Mouse (Mus musculus) cerebellum, postnatal 36 days (tissue): ENCODE measurements at regions not wholly inside any gene's neighbourhood (a gene's known extent, or its start where the extent isn't known, plus 50 kb on each side); places are given as distances from the start of the nearest gene placed in this dataset.

ENCODE experiments used
- DNase-seq, 2 experiments: peaks; one replicate each; pipeline ENCODE4 v3.0.0; 2021 to 2022; ENCODE audit warnings: mixed read lengths in 2 of 2

- DNase-seq = no peak
Observed at GRCm38 (mm10) chr12:67471666-67472065, 249.3 kb upstream of the Mdga2 start.

GRCm38 (mm10) chr12:67471001-67471400, 248.7 kb upstream of the Mdga2 start:
- DNase-seq = peak; percentile 1 to 3

DNA sequence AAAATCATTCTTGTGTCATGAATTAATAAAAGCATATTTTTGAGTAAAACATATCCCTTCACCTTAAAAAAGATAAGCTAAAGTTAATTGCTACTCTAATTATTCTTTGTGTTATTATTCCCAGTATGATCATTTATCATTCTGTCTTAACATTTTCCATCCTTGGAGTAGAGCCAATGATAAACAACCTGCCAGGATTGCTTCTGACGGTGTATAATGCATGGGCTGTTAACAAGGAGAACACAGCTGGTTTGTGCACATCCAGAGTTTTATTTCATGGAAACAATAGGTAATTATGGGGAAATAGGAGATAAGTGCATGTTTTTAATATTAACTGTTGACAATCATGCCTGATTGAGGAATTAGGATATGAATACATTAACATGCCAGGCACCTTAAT, 226.8 kb upstream of the Mdga2 start:
- no peak for DNase-seq

GRCm38 (mm10) chr12:67430318-67430950, 208.1 kb upstream of the Mdga2 start:
- peak; percentile 8 to 22 for DNase-seq

DNA sequence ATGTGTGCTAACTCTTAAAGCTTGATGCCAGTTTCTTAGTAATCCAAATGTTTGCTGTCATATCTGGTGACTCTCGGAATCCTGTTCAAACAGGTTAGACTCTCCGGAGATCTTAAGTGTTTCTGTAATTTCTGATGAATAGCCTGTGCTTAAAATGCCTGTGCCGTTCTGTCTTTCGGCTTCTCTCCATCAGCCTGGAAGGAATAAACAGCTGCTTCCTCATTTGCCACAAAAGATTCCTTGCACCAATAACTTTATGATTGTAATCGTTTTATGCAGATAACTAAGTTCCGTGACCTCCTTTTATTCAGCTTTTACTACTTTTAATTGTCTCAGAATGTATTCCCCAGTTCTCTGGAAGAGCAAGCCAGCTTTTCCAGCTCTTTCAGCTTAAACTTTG, 204.5 kb upstream of the Mdga2 start:
- DNase-seq = no peak

GRCm38 (mm10) chr12:67399537-67399936, 177.2 kb upstream of the Mdga2 start:
- DNase-seq = no peak

DNA sequence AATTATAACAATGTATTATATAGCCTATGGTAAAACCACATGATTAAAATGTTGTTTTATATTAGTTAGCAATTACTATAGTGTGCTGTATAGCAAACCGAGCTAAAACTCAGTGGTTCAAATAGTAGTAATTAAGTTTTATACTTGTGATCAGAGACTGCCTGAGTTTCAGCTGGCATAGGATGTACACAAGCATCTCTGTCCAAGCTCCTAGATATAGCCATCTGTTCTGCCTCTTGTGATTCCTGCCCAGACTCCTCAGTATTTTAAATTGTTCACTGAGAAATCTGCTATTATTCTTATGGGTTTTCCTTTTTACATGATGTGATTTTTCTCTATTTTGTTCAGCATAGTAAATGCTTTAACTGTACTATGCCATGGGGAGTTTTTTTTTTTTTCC, 152.2 kb upstream of the Mdga2 start:
- DNase-seq = no peak

DNA sequence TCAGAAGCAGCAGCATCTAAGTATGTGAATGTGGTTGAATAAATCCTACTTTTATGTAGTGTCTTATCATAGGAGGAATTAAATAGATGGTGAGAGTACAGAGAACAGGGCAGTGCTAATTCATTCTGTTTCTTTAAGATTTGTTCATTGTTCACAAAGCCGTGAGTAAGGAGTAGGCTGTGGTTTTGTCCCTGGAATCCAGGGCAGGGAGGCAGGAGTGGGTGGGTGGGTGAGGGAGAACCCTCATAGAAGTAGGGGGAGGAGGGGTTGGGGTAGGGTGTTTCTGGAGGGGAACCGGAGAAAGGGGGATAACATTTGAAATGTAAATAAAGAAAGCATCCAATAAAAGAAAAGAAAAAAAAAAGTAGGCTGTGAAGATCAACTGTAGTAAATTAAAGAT, 126.2 kb upstream of the Mdga2 start:
- DNase-seq = no peak

DNA sequence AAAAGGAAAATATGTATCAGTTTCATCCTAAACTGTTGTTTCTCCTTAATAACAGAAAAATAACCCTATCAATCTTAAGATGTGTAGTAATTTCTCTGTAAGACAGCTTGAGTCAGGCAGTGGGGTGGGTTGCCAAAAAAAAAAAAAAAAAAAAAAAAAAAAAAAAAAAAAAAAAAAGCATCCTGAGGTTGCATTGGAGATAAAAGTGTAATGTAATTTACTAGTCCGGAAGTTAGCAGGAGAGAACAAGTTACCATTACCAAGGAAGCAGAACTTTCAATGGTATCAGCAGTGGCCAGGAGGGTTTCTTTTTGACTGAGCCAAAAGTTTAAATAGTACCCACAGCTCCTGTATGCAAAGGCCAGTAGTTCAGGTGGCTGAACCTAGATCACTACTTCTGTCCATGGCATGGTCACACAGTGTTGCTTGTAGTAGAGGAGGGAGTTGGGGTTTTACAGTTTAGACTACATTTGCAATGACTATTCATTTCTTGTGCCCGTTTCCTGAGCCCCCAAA, 110.2 kb upstream of the Mdga2 start:
- no peak for DNase-seq

DNA sequence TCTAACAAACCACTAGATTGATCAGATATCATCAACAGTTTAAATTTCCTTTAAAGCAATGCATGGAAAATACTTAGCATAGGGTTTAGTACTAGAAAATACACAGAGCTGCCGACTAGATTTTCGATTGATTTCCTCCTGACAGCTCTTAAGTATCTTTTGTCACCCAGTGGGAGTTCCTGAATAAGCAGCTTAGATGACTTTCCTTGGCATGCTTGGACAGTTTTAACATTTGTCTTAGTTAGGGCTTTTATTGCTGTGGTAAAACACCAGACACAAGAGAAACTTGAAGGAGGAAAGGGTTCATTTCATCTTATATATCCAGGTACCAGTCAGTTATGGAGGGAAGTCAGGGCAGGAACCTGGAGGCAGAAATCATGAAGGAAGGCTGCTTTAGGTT, 104.0 kb upstream of the Mdga2 start:
- DNase-seq = no peak

DNA sequence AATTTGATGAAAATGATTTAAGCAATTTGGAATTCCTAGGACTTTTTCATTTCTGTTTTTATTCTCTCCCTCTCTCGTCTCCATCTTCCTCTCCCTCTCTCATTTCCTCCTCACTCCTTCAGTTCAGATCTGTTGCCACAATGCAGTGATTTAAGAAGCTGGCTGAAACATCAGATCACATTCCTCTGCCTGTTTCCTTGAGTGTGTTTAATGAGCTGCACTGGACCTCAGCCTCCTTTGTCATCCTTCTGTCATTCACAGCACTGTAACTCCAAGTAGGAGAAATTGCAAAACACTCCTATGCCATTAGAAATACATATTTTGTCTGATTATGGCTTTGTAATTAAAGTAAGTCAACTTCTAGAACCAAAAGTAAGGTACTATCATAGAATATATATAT, 103.5 kb upstream of the Mdga2 start:
- no peak for DNase-seq

DNA sequence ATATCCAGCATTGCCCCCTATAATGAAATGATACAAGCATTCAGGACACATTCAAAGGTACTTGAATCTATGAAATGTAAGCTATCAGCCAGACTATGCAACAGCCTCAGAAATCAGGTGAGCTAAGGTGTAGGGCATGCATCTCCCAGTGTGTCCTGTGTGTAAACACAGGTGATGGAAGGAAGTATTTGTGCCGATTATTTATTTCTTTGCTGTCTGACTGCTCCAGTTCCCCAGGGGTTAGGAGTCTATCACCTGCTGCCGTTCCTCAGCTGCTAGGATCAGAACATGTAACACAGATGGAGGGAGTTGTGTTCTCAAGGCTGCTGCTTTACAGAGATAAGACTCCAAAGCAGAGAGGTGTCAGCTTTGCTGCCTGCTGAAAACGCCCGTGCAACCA, 103.0 kb upstream of the Mdga2 start:
- DNase-seq = no peak

DNA sequence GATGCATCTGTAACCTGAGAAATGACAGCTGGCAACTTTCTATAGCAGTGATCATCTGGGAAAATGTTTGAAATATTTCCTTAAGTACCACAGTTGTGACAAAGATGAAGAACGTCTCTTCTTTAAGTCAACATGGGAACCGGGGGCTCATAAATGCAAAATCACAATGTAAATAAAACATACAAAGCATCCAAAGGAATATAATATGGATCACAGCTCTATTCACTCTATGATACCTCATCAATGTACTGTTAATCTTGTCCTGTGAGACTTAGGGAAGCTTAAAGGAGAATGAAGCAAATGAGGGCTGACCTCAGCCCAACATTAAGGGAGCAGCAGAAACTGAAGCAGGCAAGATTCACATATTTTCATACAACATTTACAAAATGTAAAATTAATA, 96.3 kb upstream of the Mdga2 start:
- no peak for DNase-seq

GRCm38 (mm10) chr12:67300245-67300644, 77.9 kb upstream of the Mdga2 start:
- no peak for DNase-seq

DNA sequence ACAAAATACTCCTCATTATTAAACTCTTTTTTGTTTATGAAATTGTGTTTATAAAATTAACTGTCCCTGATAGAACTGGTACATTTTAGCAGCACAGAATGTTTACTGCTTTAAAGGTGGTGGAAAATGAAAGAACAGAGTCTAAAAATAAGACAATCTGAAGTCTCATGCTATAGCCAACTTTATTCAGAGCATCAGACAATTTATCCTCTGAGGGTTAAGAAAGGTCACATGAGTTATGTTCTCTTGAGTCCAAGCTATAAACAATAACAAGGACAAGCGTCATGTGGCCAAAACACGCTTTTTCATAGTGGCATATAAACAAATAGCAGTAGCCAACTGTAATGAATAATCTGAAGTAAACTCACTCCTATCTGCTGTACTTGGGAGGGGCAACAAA, 67.7 kb upstream of the Mdga2 start:
- DNase-seq = no peak

DNA sequence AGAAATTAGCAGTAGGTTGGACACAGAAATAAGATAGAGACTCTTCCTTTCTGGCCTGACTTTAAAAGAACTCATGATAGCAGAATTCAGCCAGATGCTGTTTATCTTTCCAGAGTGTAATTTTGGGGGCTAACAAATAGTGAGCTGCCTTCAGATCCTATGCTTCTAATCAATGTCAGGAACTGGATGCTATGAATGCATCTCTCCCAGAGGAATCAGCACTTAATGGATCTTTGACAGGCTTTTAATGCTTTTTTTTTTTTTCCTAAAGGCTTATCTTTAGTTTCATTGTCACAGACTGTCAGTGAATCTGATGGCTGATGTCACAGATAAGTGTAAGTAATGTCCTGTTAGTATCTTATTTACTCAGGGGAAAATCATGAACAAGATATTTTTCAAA, 50.5 kb upstream of the Mdga2 start:
- no peak for DNase-seq

GRCm38 (mm10) chr12:67272329-67272728, 50.0 kb upstream of the Mdga2 start:
- DNase-seq = no peak
